Mouse (Mus musculus) stomach, embryonic 16.5 days (tissue): ENCODE results near the gene Hdac4. TPM values are rescaled to one million over a fixed set of nuclear protein-coding genes. Genes with fewer than 3 reads are reported as not detected.

Source experiments
- ATAC-seq: fragments of 200-750 bp; cut with Nextera tagmentation; 2 replicates; pipeline ENCODE4 v1.8.0; 2017; ENCODE audit warnings: moderate number of reproducible peaks, moderate TSS enrichment; ENCODE audit not compliant: insufficient read depth, low FRiP score
- H3K27ac ChIP-seq: fragments of 300-500 bp; sonication (generic); 2 replicates; pipeline ENCODE4 v1.5.1; 2014; ENCODE audit warnings: low read length
- H3K27me3 ChIP-seq: fragments of 300-500 bp; sonication (generic); 2 replicates; pipeline ENCODE4 v1.6.1; 2014; ENCODE audit warnings: low read length, control low read depth, mixed read lengths; ENCODE audit not compliant: control insufficient read depth, insufficient read depth
- H3K36me3 ChIP-seq: fragments of 300-500 bp; sonication (generic); 2 replicates; pipeline ENCODE4 v1.6.1; 2014; ENCODE audit warnings: low read length; ENCODE audit not compliant: control insufficient read depth, insufficient read depth
- H3K4me1 ChIP-seq: fragments of 300-500 bp; sonication (generic); 2 replicates; pipeline ENCODE4 v1.6.1; 2014; ENCODE audit warnings: low read length, control low read depth, mixed read lengths; ENCODE audit not compliant: control insufficient read depth, insufficient read depth
- H3K4me2 ChIP-seq: fragments of 300-500 bp; sonication (generic); 2 replicates; pipeline ENCODE4 v1.6.1; 2014; ENCODE audit warnings: low read depth, low read length, mixed read lengths
- H3K4me3 ChIP-seq: fragments of 300-500 bp; sonication (generic); replicated peaks from 2 replicates; pipeline ENCODE4 v1.5.1; 2014; ENCODE audit warnings: mild to moderate bottlenecking, low read length
- H3K9ac ChIP-seq: fragments of 300-500 bp; sonication (generic); 2 replicates; pipeline ENCODE4 v1.6.1; 2014; ENCODE audit warnings: low read length
- H3K9me3 ChIP-seq: fragments of 300-500 bp; sonication (generic); replicated peaks from 2 replicates; pipeline ENCODE4 v1.6.1; 2016; ENCODE audit warnings: low read length, control low read depth; ENCODE audit not compliant: control insufficient read depth
- WGBS: fragments of 180-500 bp; shearing (Covaris S2); extraction: QIAGEN DNeasy Blood & Tissue Kit; methylation state at CpG from one replicate; pipeline ENCODE4 v1.1.7; 2014; 5-methylcytosine and 5-hydroxymethylcytosine counted together
- polyA plus RNA-seq: library from polyadenylated mRNA; unstranded; fragments of >200 nt; fragmentation: Nextera tagmentation; extraction: Ambion mirVana; gene quantifications from 2 replicates; pipeline ENCODE4 v1.2.1, GENCODE M21; 2015

The Hdac4 gene
- polyA plus RNA-seq, 1 experiment from 2014 or later, result 15.7 TPM

DNA sequence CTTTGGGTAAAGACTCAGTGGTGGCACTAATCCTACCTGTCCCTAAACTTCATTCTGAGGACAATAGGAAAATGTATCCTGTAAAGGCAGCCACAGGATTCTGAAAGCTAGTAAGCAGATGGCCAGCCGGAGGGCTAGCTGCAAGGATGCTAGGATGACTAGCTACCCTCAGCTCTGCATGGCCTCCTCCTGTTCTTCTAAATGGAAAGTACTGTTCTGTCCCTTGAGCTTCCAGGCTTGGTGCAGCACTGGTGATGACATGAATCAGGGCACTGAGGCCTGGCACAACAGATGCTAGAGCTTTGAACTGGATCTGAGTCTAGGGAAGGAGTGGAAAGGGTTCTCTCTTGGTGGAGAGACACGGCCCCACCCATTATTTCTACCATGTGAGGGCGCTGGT, 150.6 kb downstream of the Hdac4 start:
- Histone ChIP-seq H3K4me2 (no peak overlapping the region), H3K9me3 (no peaks in the 10 kb centered on the region), H3K36me3 (no peaks in the 10 kb centered on the region), H3K9ac (no peak overlapping the region), H3K4me3 (no peak overlapping the region), H3K4me1 (peaks cover 14% of the 10 kb centered on the region), H3K27me3 (no peaks in the 10 kb centered on the region), H3K27ac (no peak overlapping the region)
- ATAC-seq, result no peak
- WGBS, result 77% methylated on average over 3 of the region's 3 CpGs

DNA sequence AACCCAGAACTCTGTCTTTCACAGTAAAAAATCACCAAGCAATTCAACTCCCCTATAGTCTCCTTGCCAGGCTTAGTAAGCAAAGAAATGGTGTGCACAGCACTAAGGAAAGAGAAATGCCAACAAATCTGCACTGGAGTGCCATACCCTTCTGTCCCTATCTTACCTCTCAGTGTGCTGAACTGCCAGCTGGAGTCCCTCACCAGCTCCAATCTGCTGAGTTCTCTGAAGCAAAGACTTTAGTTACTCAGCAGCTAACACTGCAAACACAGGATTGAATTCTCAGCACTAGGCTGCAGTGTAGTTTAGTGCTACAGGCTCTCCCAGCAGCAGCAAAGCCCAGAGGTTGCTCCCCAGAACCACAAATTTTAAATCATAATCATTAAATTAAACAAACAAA, 151.5 kb downstream of the Hdac4 start:
- Histone ChIP-seq H3K27me3 (no peaks in the 10 kb centered on the region), H3K27ac (no peak overlapping the region), H3K4me1 (peaks cover 13% of the 10 kb centered on the region), H3K9me3 (no peaks in the 10 kb centered on the region), H3K36me3 (no peaks in the 10 kb centered on the region), H3K9ac (no peak overlapping the region), H3K4me2 (no peak overlapping the region), H3K4me3 (no peak overlapping the region)
- no peak for ATAC-seq

- Histone ChIP-seq H3K27me3 (no peaks in the 10 kb centered on the region), H3K36me3 (no peaks in the 10 kb centered on the region), H3K9ac (no peak overlapping the region), H3K9me3 (no peaks in the 10 kb centered on the region), H3K4me2 (no peak overlapping the region), H3K27ac (peak overlapping the region; percentile 33; the same call in 1 of the 2 replicates), H3K4me3 (no peak overlapping the region), H3K4me1 (peaks cover 12% of the 10 kb centered on the region)
- no peak for ATAC-seq
- WGBS, result 13% methylated on average over 3 of the region's 3 CpGs
These were observed 153.4 kb downstream of the Hdac4 start for GRCm38 (mm10) chr1:92042126-92042525.

DNA sequence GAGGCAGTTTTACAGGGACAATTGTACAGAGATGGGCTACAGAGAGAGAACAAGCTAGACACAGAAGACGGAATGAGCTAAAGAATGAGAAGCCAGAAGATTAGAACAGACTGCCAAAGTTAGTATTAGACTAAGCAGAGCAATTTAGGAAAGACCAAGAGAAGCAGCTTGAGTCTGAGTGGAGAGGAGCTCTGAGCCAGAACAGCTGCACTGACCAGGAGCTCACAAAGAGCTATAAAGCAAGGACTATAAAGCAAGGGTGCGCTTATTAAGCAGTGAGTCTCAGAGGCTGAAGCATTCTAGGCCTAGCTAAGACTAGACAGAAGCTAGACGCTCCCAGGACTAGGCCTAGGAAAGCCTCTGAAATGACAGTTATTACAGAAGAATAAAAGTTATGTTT, 154.2 kb downstream of the Hdac4 start:
- no peak overlapping the region for H3K27ac ChIP-seq
- no peaks in the 10 kb centered on the region for H3K27me3 ChIP-seq
- H3K9ac ChIP-seq, result no peak overlapping the region
- peaks cover 12% of the 10 kb centered on the region for H3K4me1 ChIP-seq
- 56% methylated on average over 3 of the region's 3 CpGs for WGBS
- no peak for ATAC-seq
- no peaks in the 10 kb centered on the region for H3K9me3 ChIP-seq
- no peak overlapping the region for H3K4me3 ChIP-seq
- no peak overlapping the region for H3K4me2 ChIP-seq
- no peaks in the 10 kb centered on the region for H3K36me3 ChIP-seq

GRCm38 (mm10) chr1:92038714-92039113, 156.8 kb downstream of the Hdac4 start:
- 31% methylated on average over 1 of the region's 1 CpGs for WGBS
- 0 out of 2 replicates have a peak, but pooled peaks have one; percentile 35 for ATAC-seq
- H3K27ac ChIP-seq, result no peak overlapping the region

DNA sequence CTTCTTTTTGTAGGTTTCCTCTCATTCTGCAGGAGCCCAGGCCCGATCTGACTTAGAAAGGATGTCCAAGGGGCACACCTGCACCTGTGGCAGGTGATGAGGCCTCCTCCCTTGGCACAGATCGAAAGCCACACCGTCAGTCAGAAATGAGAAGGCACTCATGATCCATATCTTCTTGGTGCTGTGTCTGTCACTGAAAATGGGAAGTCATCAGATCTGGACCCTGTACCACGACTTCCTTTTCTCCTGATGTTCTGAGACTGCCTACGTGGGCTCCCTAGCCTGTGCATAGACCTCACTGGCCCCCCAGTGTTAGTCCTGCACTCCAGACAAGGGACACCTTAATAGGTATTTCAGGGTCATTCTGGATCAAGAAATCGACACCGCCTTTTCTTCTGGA, 158.5 kb downstream of the Hdac4 start:
- no peak overlapping the region for H3K4me3 ChIP-seq
- H3K9me3 ChIP-seq, result no peaks in the 10 kb centered on the region
- peaks cover under 1% of the 10 kb centered on the region for H3K4me1 ChIP-seq
- H3K36me3 ChIP-seq, result no peaks in the 10 kb centered on the region
- 93% methylated on average over 7 of the region's 7 CpGs for WGBS
- ATAC-seq, result no peak
- H3K9ac ChIP-seq, result no peak overlapping the region
- H3K27ac ChIP-seq, result no peak overlapping the region
- no peak overlapping the region for H3K4me2 ChIP-seq
- H3K27me3 ChIP-seq, result no peaks in the 10 kb centered on the region

More at GRCm38 (mm10) chr1:92038714-92039113, 156.8 kb downstream of the Hdac4 start:
- Histone ChIP-seq H3K9ac (no peak overlapping the region), H3K4me2 (no peak overlapping the region), H3K4me1 (peaks cover 5% of the 10 kb centered on the region), H3K36me3 (no peaks in the 10 kb centered on the region), H3K9me3 (no peaks in the 10 kb centered on the region), H3K4me3 (no peak overlapping the region), H3K27me3 (no peaks in the 10 kb centered on the region)

- H3K9me3 ChIP-seq, result no peaks in the 10 kb centered on the region
- WGBS, result 59% methylated on average over 6 of the region's 6 CpGs
- no peaks in the 10 kb centered on the region for H3K27me3 ChIP-seq
- H3K36me3 ChIP-seq, result no peaks in the 10 kb centered on the region
- H3K9ac ChIP-seq, result no peak overlapping the region
- no peak; the same call in 1 of the 2 replicates for ATAC-seq
- H3K4me3 ChIP-seq, result no peak overlapping the region
- no peaks in the 10 kb centered on the region for H3K4me1 ChIP-seq
- no peak overlapping the region for H3K27ac ChIP-seq
- no peak overlapping the region for H3K4me2 ChIP-seq
These were observed 159.7 kb downstream of the Hdac4 start for GRCm38 (mm10) chr1:92035770-92036169.

- Histone ChIP-seq H3K36me3 (no peaks in the 10 kb centered on the region), H3K4me2 (no peak overlapping the region), H3K9ac (no peak overlapping the region), H3K4me3 (no peak overlapping the region), H3K4me1 (no peaks in the 10 kb centered on the region), H3K27ac (no peak overlapping the region), H3K27me3 (no peaks in the 10 kb centered on the region), H3K9me3 (no peaks in the 10 kb centered on the region)
- ATAC-seq, result no peak
- 84% methylated on average over 3 of the region's 3 CpGs for WGBS
These were observed 161.3 kb downstream of the Hdac4 start for GRCm38 (mm10) chr1:92034247-92034646.

- no peaks in the 10 kb centered on the region for H3K9me3 ChIP-seq
- H3K9ac ChIP-seq, result no peak overlapping the region
- H3K4me2 ChIP-seq, result no peak overlapping the region
- 90% methylated on average over 7 of the region's 7 CpGs for WGBS
- H3K27me3 ChIP-seq, result no peaks in the 10 kb centered on the region
- no peak overlapping the region for H3K4me3 ChIP-seq
- no peaks in the 10 kb centered on the region for H3K36me3 ChIP-seq
- no peaks in the 10 kb centered on the region for H3K4me1 ChIP-seq
- H3K27ac ChIP-seq, result no peak overlapping the region
- no peak for ATAC-seq
These were observed 162.0 kb downstream of the Hdac4 start for GRCm38 (mm10) chr1:92033463-92033862.

GRCm38 (mm10) chr1:92030541-92030940, 165.0 kb downstream of the Hdac4 start:
- 83% methylated on average over 6 of the region's 6 CpGs for WGBS

More at GRCm38 (mm10) chr1:92030541-92030940, 165.0 kb downstream of the Hdac4 start:
- no peaks in the 10 kb centered on the region for H3K36me3 ChIP-seq
- no peak overlapping the region for H3K4me2 ChIP-seq
- H3K9ac ChIP-seq, result no peak overlapping the region
- no peak for ATAC-seq
- no peaks in the 10 kb centered on the region for H3K27me3 ChIP-seq
- H3K4me1 ChIP-seq, result no peaks in the 10 kb centered on the region
- H3K4me3 ChIP-seq, result no peak overlapping the region
- no peak overlapping the region for H3K27ac ChIP-seq
- no peaks in the 10 kb centered on the region for H3K9me3 ChIP-seq
